Mouse (Mus musculus) brain, adult 2 months (tissue): Measurements from ENCODE around the gene Elmo1.

ENCODE experiments used
- DNase-seq: peaks from one replicate; pipeline ENCODE4 v3.0.0; 2011; ENCODE audit warnings: low read depth, low spot score

Gene Elmo1

GRCm38 (mm10) chr13:20384846-20385245 is 294.4 kb downstream of the Elmo1 start:
- DNase-seq, result no peak

GRCm38 (mm10) chr13:20385423-20385822 is 295.0 kb downstream of the Elmo1 start:
- no peak for DNase-seq

GRCm38 (mm10) chr13:20386462-20387141 is 296.2 kb downstream of the Elmo1 start:
- DNase-seq, result peak; percentile 57

- DNase-seq, result no peak
Measured at GRCm38 (mm10) chr13:20392824-20393598, 302.6 kb downstream of the Elmo1 start.

GRCm38 (mm10) chr13:20397744-20398143 is 307.3 kb downstream of the Elmo1 start:
- peak; percentile 73 for DNase-seq

GRCm38 (mm10) chr13:20398311-20398710 is 307.9 kb downstream of the Elmo1 start:
- peak; percentile 75 for DNase-seq

- no peak for DNase-seq
Measured at GRCm38 (mm10) chr13:20404530-20404929, 314.1 kb downstream of the Elmo1 start.

GRCm38 (mm10) chr13:20406470-20407213 is 316.2 kb downstream of the Elmo1 start:
- no peak for DNase-seq

GRCm38 (mm10) chr13:20410306-20411101 is 320.1 kb downstream of the Elmo1 start:
- DNase-seq, result peak; percentile 8

GRCm38 (mm10) chr13:20416691-20417660 is 326.6 kb downstream of the Elmo1 start:
- no peak for DNase-seq

- DNase-seq, result peak; percentile 77
Measured at GRCm38 (mm10) chr13:20430998-20431397, 340.6 kb downstream of the Elmo1 start.

GRCm38 (mm10) chr13:20433221-20433858 is 342.9 kb downstream of the Elmo1 start:
- DNase-seq, result peak; percentile 91

GRCm38 (mm10) chr13:20434071-20434470 is 343.7 kb downstream of the Elmo1 start:
- DNase-seq, result peak; percentile 58

GRCm38 (mm10) chr13:20439488-20439887 is 349.1 kb downstream of the Elmo1 start:
- no peak for DNase-seq

GRCm38 (mm10) chr13:20450831-20451353 is 360.5 kb downstream of the Elmo1 start:
- DNase-seq, result no peak

GRCm38 (mm10) chr13:20454357-20454756 is 364.0 kb downstream of the Elmo1 start:
- no peak for DNase-seq

GRCm38 (mm10) chr13:20460096-20460495 is 369.7 kb downstream of the Elmo1 start:
- peak; percentile 90 for DNase-seq

- peak; percentile 96 for DNase-seq
Measured at GRCm38 (mm10) chr13:20461616-20462015, 371.2 kb downstream of the Elmo1 start.

- DNase-seq, result no peak
Measured at GRCm38 (mm10) chr13:20464161-20464560, 373.8 kb downstream of the Elmo1 start.
